Mouse (Mus musculus): ENCODE measurements around the gene Wrap73. TPM values are rescaled to one million over a fixed set of nuclear protein-coding genes. Genes with fewer than 3 reads are reported as not detected.

The Wrap73 gene
- polyA plus RNA-seq, 1 experiment from 2014 or later: 45.5 TPM

DNA sequence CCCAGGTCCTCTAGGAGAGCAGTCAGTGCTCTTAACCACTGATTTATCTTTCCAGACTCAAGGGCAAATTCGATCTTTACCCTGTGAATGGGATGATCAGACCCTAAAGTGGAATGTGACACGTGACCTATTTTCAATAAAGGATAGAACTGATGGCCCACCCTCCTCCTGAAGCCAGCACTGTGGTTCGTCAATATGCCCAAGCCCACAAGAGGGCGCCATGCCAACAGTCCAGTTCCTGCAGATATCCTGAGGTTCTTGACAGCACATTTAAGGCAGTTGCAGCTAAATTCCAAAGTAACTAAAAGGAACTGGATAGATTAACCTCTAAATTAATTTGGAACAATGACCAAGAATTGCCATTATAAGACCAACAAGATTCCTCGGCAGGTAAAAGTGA is 24.9 kb downstream of the Wrap73 start:
- H3K4me3 ChIP-seq: no peak overlapping the region
- H3K4me2 ChIP-seq: no peak overlapping the region
- H3K9me3 ChIP-seq: no peaks in the 10 kb centered on the region
- no peaks in the 10 kb centered on the region for H3K36me3 ChIP-seq
- ATAC-seq (ENCODE audit: low FRiP score, low read depth): no peak
- no peak overlapping the region for H3K9ac ChIP-seq
- peaks cover 24% of the 10 kb centered on the region for H3K27me3 ChIP-seq
- H3K27ac ChIP-seq (replicated peaks): no peak overlapping the region
- 26% methylated on average over 5 of the region's 5 CpGs for WGBS
- H3K4me1 ChIP-seq (replicated peaks): peaks cover 21% of the 10 kb centered on the region

DNA sequence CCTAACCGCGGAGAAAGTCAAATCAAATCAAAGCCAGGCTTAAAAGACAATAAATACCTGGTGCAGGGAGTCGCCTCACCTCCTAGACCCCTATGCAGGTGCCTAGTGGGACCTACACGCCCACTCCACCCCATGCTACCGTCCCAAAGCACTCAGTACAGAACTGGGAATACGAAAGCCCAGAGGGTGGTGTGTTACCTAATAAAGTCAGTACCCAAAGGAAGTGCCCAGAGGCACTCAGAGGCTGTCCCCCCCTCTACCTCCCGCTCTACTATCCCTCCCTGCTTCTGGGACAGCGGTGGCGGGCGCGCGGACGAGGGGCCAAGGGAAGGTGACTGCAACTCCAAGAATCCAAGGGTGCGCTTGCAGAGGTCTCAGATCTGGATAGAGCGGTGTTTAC is 27.8 kb downstream of the Wrap73 start:
- 1% methylated on average over 15 of the region's 15 CpGs for WGBS
- peaks cover 22% of the 10 kb centered on the region for H3K4me1 ChIP-seq (replicated peaks)
- peak overlapping the region; percentile 46 for H3K4me3 ChIP-seq
- no peak for ATAC-seq (ENCODE audit: low FRiP score, low read depth)
- H3K36me3 ChIP-seq: no peaks in the 10 kb centered on the region
- no peaks in the 10 kb centered on the region for H3K9me3 ChIP-seq
- no peak overlapping the region for H3K9ac ChIP-seq
- peaks cover 25% of the 10 kb centered on the region for H3K27me3 ChIP-seq
- no peak overlapping the region for H3K27ac ChIP-seq (replicated peaks)
- peak overlapping the region; percentile 92 for H3K4me2 ChIP-seq

DNA sequence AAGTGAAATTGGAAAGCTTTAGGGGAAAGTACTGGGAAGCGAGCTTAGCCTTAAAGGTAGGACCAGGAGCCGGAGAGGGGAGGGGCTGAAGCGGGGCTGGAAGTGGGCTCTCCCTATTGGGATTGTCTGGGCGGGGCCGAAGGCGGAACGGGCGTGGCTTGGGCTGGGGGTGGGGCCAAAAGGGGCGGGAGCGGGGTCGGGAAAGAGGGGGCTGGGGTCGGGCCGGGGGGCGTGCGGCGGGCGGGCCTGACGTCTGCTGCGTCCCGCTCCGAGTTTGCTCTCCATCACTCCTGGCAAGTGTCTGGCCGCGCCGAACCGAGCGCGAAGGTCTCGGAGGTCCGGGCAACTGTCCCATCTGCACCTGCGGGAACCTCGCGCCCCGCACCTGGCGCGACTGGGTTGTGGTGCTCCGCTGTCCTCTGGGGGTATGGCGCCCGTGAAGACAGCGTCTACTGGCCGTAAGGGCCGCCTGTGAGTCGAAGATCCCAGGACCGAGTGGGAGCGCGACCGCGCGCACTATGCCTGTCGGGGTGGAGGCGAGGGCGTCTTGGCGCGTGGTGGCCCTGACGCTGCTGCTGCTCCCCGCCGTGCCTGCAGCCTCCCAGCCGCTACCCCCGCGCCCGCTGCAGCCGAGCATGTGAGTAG is 28.5 kb downstream of the Wrap73 start, which contains the start of gene Megf6:
Megf6 (plus strand) TSS at position 225 of the 645 bp plus-strand sequence.
- Histone ChIP-seq H3K36me3 (no peaks in the 10 kb centered on the region), H3K9ac (peak within 1 kb of the TSS; percentile 20), H3K27ac (replicated peaks) (no peak within 1 kb of the TSS), H3K9me3 (no peaks in the 10 kb centered on the region), H3K27me3 (peaks cover 25% of the 10 kb centered on the region), H3K4me3 (peak within 1 kb of the TSS; percentile 46), H3K4me2 (peak within 1 kb of the TSS; percentile 92), H3K4me1 (replicated peaks) (peaks cover 22% of the 10 kb centered on the region)
- WGBS: under 1% methylated on average over 43 of the region's 61 CpGs
- peak; percentile 39; the same call in 1 of the 2 replicates for ATAC-seq (ENCODE audit: low FRiP score, low read depth)

DNA sequence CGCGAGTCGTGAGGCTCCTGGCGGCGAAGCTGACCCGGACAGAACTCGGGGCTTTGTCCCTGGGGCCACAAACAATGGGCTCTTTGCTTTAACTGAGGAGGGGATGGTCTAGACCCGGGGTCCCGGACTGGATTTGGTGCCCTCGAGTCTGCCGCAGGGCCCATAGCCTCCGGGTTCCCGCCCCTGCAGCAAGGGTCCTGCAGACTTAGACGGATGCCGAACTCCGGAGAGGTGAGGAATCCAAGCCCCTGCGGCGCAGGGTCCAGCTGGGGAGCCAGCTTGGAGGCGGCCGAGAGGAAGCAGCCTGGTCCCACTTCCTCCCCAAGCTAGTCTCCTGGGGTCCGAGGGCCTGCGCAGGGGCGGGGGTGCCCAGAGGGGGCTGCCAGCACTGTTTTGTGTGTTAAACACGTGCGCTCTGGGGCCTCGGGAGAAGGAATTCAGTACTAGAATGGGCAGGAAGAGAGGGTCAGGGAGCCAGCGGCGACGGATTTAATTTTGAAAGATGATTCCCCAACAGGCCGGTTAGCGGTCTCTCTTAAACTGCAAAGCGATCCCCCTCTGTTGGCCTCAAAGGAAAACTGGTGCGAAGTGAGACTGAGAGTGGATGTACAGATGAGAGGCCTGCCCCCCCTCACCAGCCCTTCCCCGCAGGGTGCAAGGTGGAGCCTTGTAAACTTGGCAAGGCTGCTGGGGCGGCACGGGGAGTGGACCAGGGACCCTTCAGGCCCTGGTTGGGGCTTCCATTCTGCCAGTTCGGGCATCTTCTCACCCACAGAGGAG is 29.2 kb downstream of the Wrap73 start:
- whole genome bisulfite sequencing: under 1% methylated on average over 37 of the region's 37 CpGs
- no peaks in the 10 kb centered on the region for H3K36me3 ChIP-seq
- H3K9me3 ChIP-seq: no peaks in the 10 kb centered on the region
- ATAC-seq (ENCODE audit: low FRiP score, low read depth): peak; percentile 35; the same call in 1 of the 2 replicates
- peaks cover 25% of the 10 kb centered on the region for H3K27me3 ChIP-seq
- peak overlapping the region; percentile 92 for H3K4me2 ChIP-seq
- peaks cover 22% of the 10 kb centered on the region for H3K4me1 ChIP-seq (replicated peaks)
- peak overlapping the region; percentile 20 for H3K9ac ChIP-seq
- peak overlapping the region; percentile 46 for H3K4me3 ChIP-seq
- H3K27ac ChIP-seq (replicated peaks): no peak overlapping the region

DNA sequence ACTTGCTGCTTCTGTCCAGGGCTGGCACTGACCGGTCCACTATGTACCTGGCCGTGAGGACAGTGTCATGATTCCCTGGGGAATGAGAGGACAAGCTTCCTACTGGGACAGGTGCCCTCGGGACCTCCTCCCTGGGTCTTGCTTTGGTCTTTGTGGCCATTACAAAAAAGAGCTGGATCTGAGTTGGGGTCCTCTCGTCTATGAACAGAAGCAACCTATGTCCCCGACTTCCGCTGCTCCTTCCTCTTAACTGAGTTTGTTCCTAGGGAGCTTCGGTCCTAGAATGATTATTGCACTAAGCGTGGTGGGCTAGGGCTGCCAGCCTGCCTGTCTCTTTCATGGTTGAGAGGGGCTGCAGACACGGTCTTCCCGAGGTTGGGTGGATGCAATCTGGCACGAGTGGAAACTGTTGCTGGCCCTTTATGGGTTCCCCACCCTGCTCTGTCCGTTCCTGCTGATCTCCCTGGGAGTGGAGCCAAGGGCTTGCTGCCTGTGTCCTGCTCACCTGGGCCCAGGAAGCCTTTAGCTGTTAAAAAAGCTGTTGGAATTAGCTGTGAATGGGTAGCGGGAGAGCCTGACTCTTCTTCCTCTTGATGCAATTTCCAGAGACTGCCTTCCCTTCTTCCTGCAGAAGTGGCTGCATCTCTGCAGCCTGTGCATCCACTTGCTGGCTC is 29.9 kb downstream of the Wrap73 start:
- WGBS: 39% methylated on average over 13 of the region's 13 CpGs
- Histone ChIP-seq H3K27me3 (peaks cover 25% of the 10 kb centered on the region), H3K4me2 (peak overlapping the region; percentile 92), H3K9me3 (no peaks in the 10 kb centered on the region), H3K4me3 (peak overlapping the region; percentile 46), H3K27ac (replicated peaks) (no peak overlapping the region), H3K36me3 (no peaks in the 10 kb centered on the region), H3K9ac (no peak overlapping the region), H3K4me1 (replicated peaks) (peaks cover 22% of the 10 kb centered on the region)
- no peak for ATAC-seq (ENCODE audit: low FRiP score, low read depth)

- Histone ChIP-seq H3K9me3 (no peaks in the 10 kb centered on the region), H3K36me3 (no peaks in the 10 kb centered on the region), H3K27me3 (no peaks in the 10 kb centered on the region), H3K4me1 (replicated peaks) (no peaks in the 10 kb centered on the region), H3K27ac (replicated peaks) (no peak overlapping the region), H3K9ac (no peak overlapping the region), H3K4me3 (no peak overlapping the region), H3K4me2 (no peak overlapping the region)
- 77% methylated on average over 8 of the region's 8 CpGs for WGBS
- no peak for ATAC-seq (ENCODE audit: low FRiP score, low read depth)
Observed at GRCm38 (mm10) chr4:154177257-154177656, 35.1 kb downstream of the Wrap73 start.

DNA sequence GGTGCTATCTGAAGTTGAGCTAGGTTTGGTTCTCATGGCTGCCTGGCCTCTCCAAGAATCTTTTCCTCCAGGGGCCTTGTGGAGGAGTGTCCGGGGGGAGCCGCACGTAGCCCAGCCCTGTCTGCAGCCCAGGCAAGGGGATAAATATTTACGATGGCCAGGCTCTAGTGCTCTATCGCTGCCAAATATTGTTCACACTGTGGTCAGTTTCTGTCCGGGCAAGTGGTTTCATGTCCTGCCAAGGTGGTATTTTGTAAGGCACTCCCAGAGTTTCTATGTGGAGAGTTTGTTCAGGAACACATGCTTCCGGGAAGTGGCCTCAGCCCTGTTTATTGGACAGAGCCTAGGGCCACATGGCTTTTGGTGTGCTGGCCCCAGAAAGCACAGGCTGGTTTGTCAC is 38.8 kb downstream of the Wrap73 start:
- no peak overlapping the region for H3K4me3 ChIP-seq
- H3K27me3 ChIP-seq: no peaks in the 10 kb centered on the region
- H3K9me3 ChIP-seq: no peaks in the 10 kb centered on the region
- no peaks in the 10 kb centered on the region for H3K36me3 ChIP-seq
- no peak for ATAC-seq (ENCODE audit: low FRiP score, low read depth)
- no peak overlapping the region for H3K27ac ChIP-seq (replicated peaks)
- no peaks in the 10 kb centered on the region for H3K4me1 ChIP-seq (replicated peaks)
- H3K9ac ChIP-seq: no peak overlapping the region
- 91% methylated on average over 7 of the region's 7 CpGs for WGBS
- no peak overlapping the region for H3K4me2 ChIP-seq

- Histone ChIP-seq H3K4me3 (no peak overlapping the region), H3K4me2 (no peak overlapping the region), H3K27me3 (no peaks in the 10 kb centered on the region), H3K9me3 (no peaks in the 10 kb centered on the region), H3K27ac (replicated peaks) (no peak overlapping the region), H3K4me1 (replicated peaks) (no peaks in the 10 kb centered on the region), H3K36me3 (no peaks in the 10 kb centered on the region), H3K9ac (no peak overlapping the region)
- WGBS: 75% methylated on average over 5 of the region's 5 CpGs
- no peak for ATAC-seq (ENCODE audit: low FRiP score, low read depth)
Observed at GRCm38 (mm10) chr4:154183566-154183965, 41.4 kb downstream of the Wrap73 start.

DNA sequence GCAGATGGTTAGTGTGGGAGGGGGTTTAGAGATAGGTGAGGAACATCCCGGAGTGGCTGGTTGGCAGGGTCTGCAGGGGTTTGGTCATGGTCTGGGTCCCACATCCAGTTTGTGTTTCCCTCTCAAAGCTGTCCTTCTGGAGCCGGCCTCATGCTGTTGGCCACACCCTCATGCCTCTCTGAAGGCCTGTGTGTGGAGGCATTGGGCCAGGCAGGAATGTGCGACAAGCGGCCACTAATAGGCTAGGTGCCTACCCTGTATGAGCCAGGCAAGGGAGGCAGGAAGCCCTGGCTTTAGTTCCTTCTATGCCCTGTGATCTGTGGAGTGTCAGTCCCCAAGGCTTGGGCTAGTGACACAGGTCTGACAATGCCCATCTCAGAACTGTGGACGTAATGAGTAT is 42.8 kb downstream of the Wrap73 start:
- H3K4me1 ChIP-seq (replicated peaks): no peaks in the 10 kb centered on the region
- no peak overlapping the region for H3K4me3 ChIP-seq
- no peak overlapping the region for H3K4me2 ChIP-seq
- H3K27ac ChIP-seq (replicated peaks): no peak overlapping the region
- 73% methylated on average over 5 of the region's 5 CpGs for WGBS
- no peak for ATAC-seq (ENCODE audit: low FRiP score, low read depth)
- no peak overlapping the region for H3K9ac ChIP-seq
- no peaks in the 10 kb centered on the region for H3K9me3 ChIP-seq
- H3K27me3 ChIP-seq: no peaks in the 10 kb centered on the region
- no peaks in the 10 kb centered on the region for H3K36me3 ChIP-seq

- 84% methylated on average over 11 of the region's 11 CpGs for WGBS
Observed at GRCm38 (mm10) chr4:154186002-154186537, 43.9 kb downstream of the Wrap73 start.

GRCm38 (mm10) chr4:154188948-154189347 is 46.8 kb downstream of the Wrap73 start:
- Histone ChIP-seq H3K4me1 (replicated peaks) (no peaks in the 10 kb centered on the region), H3K27me3 (no peaks in the 10 kb centered on the region), H3K36me3 (no peaks in the 10 kb centered on the region), H3K9ac (no peak overlapping the region), H3K4me3 (no peak overlapping the region), H3K4me2 (no peak overlapping the region), H3K27ac (replicated peaks) (no peak overlapping the region), H3K9me3 (no peaks in the 10 kb centered on the region)
- 68% methylated on average over 8 of the region's 8 CpGs for WGBS
- no peak for ATAC-seq (ENCODE audit: low FRiP score, low read depth)

More at GRCm38 (mm10) chr4:154186002-154186537, 43.9 kb downstream of the Wrap73 start:
- H3K36me3 ChIP-seq: no peaks in the 10 kb centered on the region
- H3K4me1 ChIP-seq (replicated peaks): no peaks in the 10 kb centered on the region
- H3K4me3 ChIP-seq: no peak overlapping the region
- H3K9me3 ChIP-seq: no peaks in the 10 kb centered on the region
- H3K4me2 ChIP-seq: no peak overlapping the region
- H3K9ac ChIP-seq: no peak overlapping the region
- no peak overlapping the region for H3K27ac ChIP-seq (replicated peaks)
- no peaks in the 10 kb centered on the region for H3K27me3 ChIP-seq
- ATAC-seq (ENCODE audit: low FRiP score, low read depth): no peak

DNA sequence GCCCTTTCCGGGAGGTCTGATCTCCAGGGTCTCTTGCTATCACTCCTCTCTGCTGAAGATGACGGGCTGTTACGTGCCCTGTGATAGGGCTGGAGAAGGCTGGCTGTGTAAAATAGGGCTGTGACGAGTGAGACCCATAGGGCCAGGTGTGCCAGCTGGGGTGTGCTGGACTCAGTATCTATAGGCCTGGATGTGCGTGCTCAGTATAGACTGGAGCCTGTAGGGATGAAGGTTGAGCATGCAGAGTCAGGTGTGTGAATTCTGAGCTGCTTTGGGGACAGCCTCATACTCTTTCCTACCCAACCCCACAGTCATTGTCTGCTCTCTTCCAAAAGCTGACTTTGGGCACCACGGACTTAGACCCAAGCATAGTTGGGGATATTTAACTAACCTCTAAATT is 55.8 kb downstream of the Wrap73 start:
- Histone ChIP-seq H3K9ac (no peak overlapping the region), H3K4me1 (replicated peaks) (peaks cover 14% of the 10 kb centered on the region), H3K36me3 (no peaks in the 10 kb centered on the region), H3K9me3 (no peaks in the 10 kb centered on the region; the same call in 1 of the 2 replicates), H3K4me3 (no peak overlapping the region), H3K27ac (replicated peaks) (no peak overlapping the region), H3K27me3 (no peaks in the 10 kb centered on the region), H3K4me2 (no peak overlapping the region)
- 53% methylated on average over 6 of the region's 6 CpGs for WGBS
- no peak for ATAC-seq (ENCODE audit: low FRiP score, low read depth)
